Mouse (Mus musculus) cerebellum, adult 18-20 months (tissue): Measurements from ENCODE around the gene Srbd1.
A peak's percentile ranks its signal among the peaks of the same experiment; 100 is the strongest.

ENCODE experiments used
- DNase-seq, 2 experiments: peaks; one replicate each; pipeline ENCODE4 v3.0.0; 2021

Srbd1 gene

GRCm38 (mm10) chr17:85978876-85979275 lies 166.1 kb downstream of the Srbd1 start:
- peak in 1 of 2 experiments; percentile 6 for DNase-seq

GRCm38 (mm10) chr17:85975077-85975476 lies 169.9 kb downstream of the Srbd1 start:
- DNase-seq: no peak

GRCm38 (mm10) chr17:85974591-85974990 lies 170.4 kb downstream of the Srbd1 start:
- DNase-seq: no peak

- no peak for DNase-seq
Measured at GRCm38 (mm10) chr17:85971120-85971519, 173.9 kb downstream of the Srbd1 start.

- no peak for DNase-seq
Measured at GRCm38 (mm10) chr17:85961653-85962052, 183.3 kb downstream of the Srbd1 start.

- DNase-seq: no peak
Measured at GRCm38 (mm10) chr17:85951771-85952170, 193.2 kb downstream of the Srbd1 start.

- DNase-seq: no peak
Measured at GRCm38 (mm10) chr17:85949919-85950505, 195.0 kb downstream of the Srbd1 start.

GRCm38 (mm10) chr17:85948911-85949909 lies 195.8 kb downstream of the Srbd1 start:
- no peak for DNase-seq

GRCm38 (mm10) chr17:85944726-85945125 lies 200.2 kb downstream of the Srbd1 start:
- DNase-seq: no peak

- no peak for DNase-seq
Measured at GRCm38 (mm10) chr17:85943994-85944640, 200.9 kb downstream of the Srbd1 start.

GRCm38 (mm10) chr17:85943551-85943981 lies 201.4 kb downstream of the Srbd1 start:
- no peak for DNase-seq

- DNase-seq: no peak
Measured at GRCm38 (mm10) chr17:85943071-85943470, 201.9 kb downstream of the Srbd1 start.

GRCm38 (mm10) chr17:85942123-85942522 lies 202.9 kb downstream of the Srbd1 start:
- DNase-seq: no peak

- no peak for DNase-seq
Measured at GRCm38 (mm10) chr17:85941141-85941738, 203.7 kb downstream of the Srbd1 start.

- DNase-seq: no peak
Measured at GRCm38 (mm10) chr17:85937131-85937530, 207.8 kb downstream of the Srbd1 start.

- no peak for DNase-seq
Measured at GRCm38 (mm10) chr17:85935268-85935667, 209.7 kb downstream of the Srbd1 start.
